Mouse (Mus musculus): ENCODE results near the gene Adamts16.

Gene Adamts16

DNA sequence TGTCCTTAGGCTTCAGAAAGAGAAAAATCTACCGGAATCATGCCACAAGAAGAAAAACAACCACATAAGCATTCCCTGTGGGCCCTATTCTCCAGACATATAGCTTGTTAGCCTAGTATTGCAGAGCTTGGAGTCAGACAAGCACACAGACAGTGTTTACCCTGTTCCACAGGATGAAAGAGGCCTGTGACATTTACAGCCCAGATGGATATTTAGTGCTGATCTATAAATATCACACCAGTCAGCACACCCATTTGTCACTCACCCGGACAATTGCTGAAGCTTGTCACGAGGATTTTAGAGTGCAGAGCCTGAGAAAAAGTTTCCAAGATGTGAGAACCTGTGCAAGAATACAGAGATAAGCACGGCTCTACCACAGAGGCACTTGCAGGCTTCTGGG, 138.7 kb downstream of the Adamts16 start:
- DNase-seq = no peak

DNA sequence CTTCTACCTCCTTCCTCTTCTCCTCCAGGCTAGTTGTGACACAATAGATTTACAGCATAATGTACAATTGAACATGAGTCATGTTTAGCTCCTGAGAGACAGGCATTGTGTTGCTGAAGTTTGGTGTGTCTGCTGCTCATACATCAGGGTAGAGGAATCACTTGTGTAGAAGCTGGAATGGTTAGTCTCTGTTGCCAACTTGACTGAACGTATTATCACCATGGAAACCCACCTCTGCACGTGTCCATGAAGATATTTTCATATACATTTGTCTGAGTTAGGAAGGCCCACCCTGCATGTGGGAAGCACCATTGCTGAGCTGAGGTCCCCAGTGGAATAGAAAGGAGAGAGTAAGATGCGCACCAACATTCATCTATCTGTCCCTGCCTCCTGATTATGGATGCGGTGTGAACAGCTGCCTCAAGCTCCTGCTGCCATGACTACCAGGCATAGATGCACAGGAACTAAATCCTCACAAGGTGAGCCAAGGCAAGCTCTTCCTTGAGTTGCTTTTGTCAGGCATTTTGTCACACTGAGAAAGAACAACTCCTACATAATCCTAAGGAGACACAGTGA, 142.7 kb downstream of the Adamts16 start:
- no peak for DNase-seq

DNA sequence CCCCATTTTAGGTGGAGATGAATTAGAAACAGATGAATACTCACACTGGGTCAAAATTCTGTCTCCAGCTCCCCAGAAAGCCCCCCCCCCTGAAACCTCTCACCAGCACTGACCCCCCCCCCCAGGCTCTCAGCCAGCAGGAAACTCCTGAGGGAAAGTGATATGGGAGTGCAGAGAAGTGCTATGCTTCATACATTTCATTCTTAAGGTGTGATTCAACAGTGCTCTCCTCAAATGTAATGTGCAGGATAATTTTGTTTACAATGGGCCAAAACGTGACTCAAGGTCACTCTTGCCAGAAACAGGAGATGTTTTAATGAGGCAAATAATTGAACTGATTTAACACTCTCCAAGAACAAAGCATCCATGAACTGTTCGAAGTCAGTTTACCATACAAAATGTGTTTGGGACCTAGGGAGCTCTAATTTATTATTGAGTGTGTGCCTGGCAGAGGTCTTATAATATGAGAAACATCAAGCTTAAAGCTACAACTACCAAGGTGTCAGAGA, 152.1 kb downstream of the Adamts16 start:
- DNase-seq = no peak

DNA sequence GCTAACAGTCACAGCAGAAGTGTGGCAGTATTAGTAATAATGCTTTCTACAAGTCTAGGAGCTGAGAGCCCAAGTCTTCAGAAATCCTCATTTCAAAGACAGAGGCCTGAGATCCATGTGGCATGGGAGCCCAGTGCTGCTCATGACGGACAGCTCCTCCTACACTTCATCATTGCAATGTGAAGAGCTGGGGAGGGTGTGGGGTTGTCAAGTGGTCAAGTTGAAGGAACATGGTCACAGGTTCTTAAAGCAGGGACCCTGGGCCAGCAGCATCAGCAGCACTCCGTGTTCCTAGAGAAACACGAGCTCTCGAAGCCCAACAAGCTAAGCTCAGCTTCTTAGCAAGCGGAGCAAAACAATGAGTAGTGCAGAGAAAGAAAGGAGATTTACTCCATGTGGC, 155.8 kb downstream of the Adamts16 start:
- no peak for DNase-seq

DNA sequence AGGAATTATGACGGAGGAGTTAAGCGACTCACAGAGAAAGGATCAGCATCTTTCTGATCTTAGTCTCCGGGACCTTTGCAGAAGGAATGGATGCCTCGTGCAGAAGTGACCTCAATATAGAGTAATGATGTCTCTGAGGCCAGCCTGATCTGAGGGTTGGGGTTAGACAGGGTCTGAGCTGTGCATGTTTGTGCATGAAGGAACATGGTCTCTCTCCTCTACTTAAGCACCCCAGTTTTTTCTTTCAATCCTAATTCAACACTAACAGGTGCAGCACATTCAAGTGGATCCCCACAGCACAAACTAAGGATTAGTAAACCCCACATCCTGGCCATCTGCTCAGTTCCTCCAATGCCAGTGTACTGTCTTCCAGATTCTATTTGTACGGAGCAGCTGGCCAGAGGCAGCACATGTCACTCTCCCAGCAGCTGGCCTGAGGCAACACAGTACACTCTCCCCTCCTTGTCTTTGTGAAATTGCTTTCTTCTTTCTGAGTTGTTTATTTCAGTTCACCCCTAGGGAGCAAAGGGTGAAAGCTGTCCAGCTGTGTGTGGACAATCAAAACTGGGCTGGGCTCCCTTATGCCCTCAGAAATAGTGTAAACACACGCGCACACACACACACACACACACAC, 156.5 kb downstream of the Adamts16 start:
- DNase-seq = no peak

DNA sequence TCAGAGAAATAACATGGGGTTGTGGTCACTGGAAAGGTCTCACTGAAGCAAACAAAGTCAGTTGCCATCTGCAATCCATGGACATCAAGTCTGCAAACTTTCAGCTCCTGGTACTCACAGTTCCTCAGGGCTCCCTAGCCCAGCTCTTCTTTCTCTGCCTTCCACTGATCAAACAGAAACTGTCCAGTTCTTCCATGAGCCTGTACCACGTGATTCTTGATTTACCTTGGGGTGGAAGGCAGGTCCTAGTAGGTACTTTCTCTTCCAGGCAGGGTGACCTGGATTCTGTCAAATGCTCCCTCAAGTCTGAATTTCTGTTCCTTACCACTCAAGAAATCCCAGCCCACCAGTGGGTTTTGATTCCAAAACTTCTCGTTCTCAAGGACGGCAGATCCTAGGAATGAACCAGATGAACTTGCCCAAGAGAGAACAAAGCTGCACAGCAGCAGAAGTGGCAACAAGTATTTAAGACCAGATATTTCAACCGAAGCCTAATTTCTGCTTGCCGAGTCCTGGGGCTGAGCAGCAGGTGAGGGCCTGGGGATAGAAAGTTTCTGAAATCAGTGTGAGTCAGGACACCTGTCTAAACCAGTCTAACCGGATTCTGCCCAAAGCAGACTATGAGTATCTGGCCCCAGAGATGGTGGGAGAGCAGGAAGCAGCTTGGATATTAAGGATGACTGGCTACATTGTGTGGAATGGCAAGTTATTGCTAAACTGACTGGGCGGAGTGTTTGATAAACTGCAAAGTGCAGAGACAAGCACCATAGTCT, 160.0 kb downstream of the Adamts16 start:
- no peak for DNase-seq

DNA sequence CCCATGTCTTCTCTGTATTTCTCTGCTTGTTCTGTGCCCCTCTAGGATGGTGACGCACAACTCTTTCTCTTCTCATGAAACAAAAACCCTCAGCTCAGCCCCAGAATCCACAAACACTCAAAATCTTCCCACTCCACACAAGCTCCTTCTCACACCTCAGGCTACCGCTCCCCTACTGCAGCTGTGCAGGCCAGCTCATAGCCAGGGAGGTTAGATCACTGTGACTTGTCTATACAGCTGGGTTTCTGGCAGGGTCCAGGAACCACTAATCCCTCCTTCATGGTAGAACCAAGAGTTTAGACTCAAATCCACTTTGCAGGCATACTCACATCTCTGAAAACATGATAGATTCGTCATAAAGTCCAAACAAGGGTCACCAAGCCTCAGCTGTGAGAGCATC, 161.3 kb downstream of the Adamts16 start:
- DNase-seq = no peak

Data from cerebellum, adult 18-20 months (tissue).